Mouse (Mus musculus) liver, embryonic 16.5 days (tissue): Measurements from ENCODE around the gene Dscam. TPM values are rescaled to one million over a fixed set of nuclear protein-coding genes. Genes with fewer than 3 reads are reported as not detected.

ENCODE experiments used
- ATAC-seq: fragments of 200-750 bp; cut with Nextera tagmentation; 2 replicates; pipeline ENCODE4 v1.8.0; 2017; ENCODE audit warnings: low read depth, mild to moderate bottlenecking, moderate number of reproducible peaks, moderate library complexity
- H3K27ac ChIP-seq: fragments of 300-500 bp; sonication (generic); 2 replicates; pipeline ENCODE4 v1.5.1; 2014; ENCODE audit warnings: mild to moderate bottlenecking, low read length
- H3K27me3 ChIP-seq: fragments of 300-500 bp; sonication (generic); 2 replicates; pipeline ENCODE4 v1.6.1; 2014; ENCODE audit warnings: low read depth, low read length, mixed read lengths; ENCODE audit not compliant: control insufficient read depth, insufficient read depth
- H3K36me3 ChIP-seq: fragments of 300-500 bp; sonication (generic); 2 replicates; pipeline ENCODE4 v1.6.1; 2014; ENCODE audit warnings: mild to moderate bottlenecking; ENCODE audit not compliant: control insufficient read depth, insufficient read depth
- H3K4me1 ChIP-seq: fragments of 300-500 bp; sonication (generic); 2 replicates; pipeline ENCODE4 v1.6.1; 2014; ENCODE audit warnings: low read depth, low read length, mixed read lengths; ENCODE audit not compliant: control insufficient read depth
- H3K4me2 ChIP-seq: fragments of 300-500 bp; sonication (generic); 2 replicates; pipeline ENCODE4 v1.6.1; 2014; ENCODE audit warnings: low read depth, low read length, mixed read lengths
- H3K4me3 ChIP-seq: fragments of 300-500 bp; sonication (generic); 2 replicates; pipeline ENCODE4 v1.5.1; 2014; ENCODE audit warnings: low read depth, mild to moderate bottlenecking, low read length
- H3K9ac ChIP-seq: fragments of 300-500 bp; sonication (generic); 2 replicates; pipeline ENCODE4 v1.6.1; 2014; ENCODE audit warnings: low read depth, low read length
- H3K9me3 ChIP-seq: fragments of 300-500 bp; sonication (generic); replicated peaks from 2 replicates; pipeline ENCODE4 v1.6.1; 2016; ENCODE audit warnings: low read length; ENCODE audit not compliant: control insufficient read depth
- WGBS: fragments of 180-500 bp; shearing (Covaris S2); extraction: QIAGEN DNeasy Blood & Tissue Kit; methylation state at CpG from one replicate; pipeline ENCODE4 v1.1.7; 2014; ENCODE audit not compliant: insufficient replicate concordance; 5-methylcytosine and 5-hydroxymethylcytosine counted together
- polyA plus RNA-seq: library from polyadenylated mRNA; unstranded; fragments of >200 nt; fragmentation: Nextera tagmentation; extraction: Ambion mirVana; gene quantifications from 2 replicates; pipeline ENCODE4 v1.2.1, GENCODE M21; 2015

Dscam gene
- polyA plus RNA-seq, 1 experiment from 2014 or later: not detected

DNA sequence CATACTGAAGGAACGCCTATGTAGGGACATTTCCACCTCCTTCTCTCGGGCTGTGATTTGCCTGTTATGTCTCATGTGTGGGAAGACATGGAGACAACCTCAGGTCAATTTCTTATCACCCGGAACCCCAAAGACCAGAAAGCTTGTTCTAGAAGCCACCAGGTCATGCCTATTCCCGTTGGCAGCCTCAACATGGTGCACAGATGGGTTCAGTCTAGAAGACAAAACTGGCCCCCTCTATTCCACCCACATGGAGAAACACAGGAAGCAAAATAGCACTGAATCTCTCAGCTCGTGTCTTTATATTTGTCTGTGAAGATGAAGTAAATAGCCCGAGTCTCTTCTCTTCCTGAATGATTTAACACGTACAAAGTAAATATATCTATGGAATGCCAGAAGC is 540.3 kb downstream of the Dscam start:
- Histone ChIP-seq H3K36me3 (no peaks in the 10 kb centered on the region), H3K27ac (no peak overlapping the region), H3K4me3 (no peak overlapping the region), H3K4me2 (no peak overlapping the region), H3K9me3 (no peaks in the 10 kb centered on the region), H3K4me1 (no peaks in the 10 kb centered on the region), H3K27me3 (no peaks in the 10 kb centered on the region), H3K9ac (no peak overlapping the region)
- 52% methylated on average over 7 of the region's 7 CpGs for WGBS
- no peak for ATAC-seq

- Histone ChIP-seq H3K9ac (no peak overlapping the region), H3K27ac (no peak overlapping the region), H3K36me3 (no peaks in the 10 kb centered on the region), H3K4me2 (no peak overlapping the region), H3K4me3 (no peak overlapping the region), H3K27me3 (no peaks in the 10 kb centered on the region), H3K4me1 (no peaks in the 10 kb centered on the region), H3K9me3 (no peaks in the 10 kb centered on the region)
- ATAC-seq: no peak
- 67% methylated on average over 5 of the region's 5 CpGs for WGBS
Observed at GRCm38 (mm10) chr16:96629623-96630022, 540.9 kb downstream of the Dscam start.

DNA sequence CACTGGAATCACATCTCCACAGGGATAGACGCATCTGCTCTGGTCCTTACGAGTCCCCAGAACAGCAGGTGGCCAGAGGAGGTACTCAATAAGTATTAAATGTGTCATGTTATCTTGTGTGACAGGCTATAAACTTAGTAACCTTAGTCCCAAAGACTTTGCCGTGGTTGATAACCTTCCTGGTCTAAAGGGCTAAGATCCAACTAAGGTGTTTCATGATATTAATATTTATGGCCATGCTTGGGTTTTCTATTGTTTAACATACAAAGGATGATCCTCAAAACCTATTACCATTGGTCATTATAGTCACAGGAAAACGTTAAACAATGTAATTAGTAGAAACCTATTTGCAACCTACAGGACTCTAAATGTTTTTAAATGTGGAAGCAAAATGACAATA is 545.1 kb downstream of the Dscam start:
- WGBS: 57% methylated on average over 4 of the region's 4 CpGs
- no peak overlapping the region for H3K4me2 ChIP-seq
- no peak overlapping the region for H3K9ac ChIP-seq
- no peaks in the 10 kb centered on the region for H3K27me3 ChIP-seq
- no peaks in the 10 kb centered on the region for H3K36me3 ChIP-seq
- ATAC-seq: no peak
- no peak overlapping the region for H3K4me3 ChIP-seq
- no peak overlapping the region; the same call in 1 of the 2 replicates for H3K27ac ChIP-seq
- no peaks in the 10 kb centered on the region for H3K9me3 ChIP-seq
- H3K4me1 ChIP-seq: no peaks in the 10 kb centered on the region

- ATAC-seq: peak; percentile 41
- Histone ChIP-seq H3K4me1 (no peaks in the 10 kb centered on the region), H3K36me3 (no peaks in the 10 kb centered on the region), H3K9ac (no peak overlapping the region), H3K9me3 (no peaks in the 10 kb centered on the region), H3K27me3 (no peaks in the 10 kb centered on the region), H3K4me3 (no peak overlapping the region), H3K27ac (peak overlapping the region; percentile 6), H3K4me2 (no peak overlapping the region)
- 36% methylated on average over 7 of the region's 7 CpGs for WGBS
Observed at GRCm38 (mm10) chr16:96624570-96625411, 545.8 kb downstream of the Dscam start.

- 69% methylated on average over 6 of the region's 6 CpGs for WGBS
- no peaks in the 10 kb centered on the region for H3K36me3 ChIP-seq
- no peak overlapping the region for H3K4me3 ChIP-seq
- H3K27ac ChIP-seq: no peak overlapping the region
- no peak for ATAC-seq
- H3K27me3 ChIP-seq: no peaks in the 10 kb centered on the region
- no peak overlapping the region for H3K9ac ChIP-seq
- H3K9me3 ChIP-seq: no peaks in the 10 kb centered on the region
- H3K4me2 ChIP-seq: no peak overlapping the region
- H3K4me1 ChIP-seq: no peaks in the 10 kb centered on the region
Observed at GRCm38 (mm10) chr16:96620861-96621260, 549.7 kb downstream of the Dscam start.

GRCm38 (mm10) chr16:96620402-96620801 is 550.1 kb downstream of the Dscam start:
- Histone ChIP-seq H3K9ac (no peak overlapping the region), H3K4me2 (no peak overlapping the region), H3K36me3 (no peaks in the 10 kb centered on the region), H3K4me3 (no peak overlapping the region), H3K4me1 (no peaks in the 10 kb centered on the region), H3K27me3 (no peaks in the 10 kb centered on the region), H3K27ac (no peak overlapping the region), H3K9me3 (no peaks in the 10 kb centered on the region)
- WGBS: 78% methylated on average over 5 of the region's 5 CpGs
- no peak for ATAC-seq

GRCm38 (mm10) chr16:96617772-96618171 is 552.8 kb downstream of the Dscam start:
- no peak for ATAC-seq
- Histone ChIP-seq H3K36me3 (no peaks in the 10 kb centered on the region), H3K27ac (no peak overlapping the region), H3K4me1 (no peaks in the 10 kb centered on the region), H3K9me3 (no peaks in the 10 kb centered on the region), H3K9ac (no peak overlapping the region), H3K27me3 (no peaks in the 10 kb centered on the region), H3K4me2 (no peak overlapping the region), H3K4me3 (no peak overlapping the region)
- 52% methylated on average over 4 of the region's 4 CpGs for WGBS

GRCm38 (mm10) chr16:96613275-96613674 is 557.3 kb downstream of the Dscam start:
- Histone ChIP-seq H3K4me3 (no peak overlapping the region), H3K9ac (no peak overlapping the region), H3K27ac (no peak overlapping the region), H3K9me3 (no peaks in the 10 kb centered on the region), H3K4me2 (no peak overlapping the region), H3K27me3 (no peaks in the 10 kb centered on the region), H3K36me3 (no peaks in the 10 kb centered on the region), H3K4me1 (no peaks in the 10 kb centered on the region)
- ATAC-seq: no peak
- WGBS: 42% methylated on average over 4 of the region's 4 CpGs

DNA sequence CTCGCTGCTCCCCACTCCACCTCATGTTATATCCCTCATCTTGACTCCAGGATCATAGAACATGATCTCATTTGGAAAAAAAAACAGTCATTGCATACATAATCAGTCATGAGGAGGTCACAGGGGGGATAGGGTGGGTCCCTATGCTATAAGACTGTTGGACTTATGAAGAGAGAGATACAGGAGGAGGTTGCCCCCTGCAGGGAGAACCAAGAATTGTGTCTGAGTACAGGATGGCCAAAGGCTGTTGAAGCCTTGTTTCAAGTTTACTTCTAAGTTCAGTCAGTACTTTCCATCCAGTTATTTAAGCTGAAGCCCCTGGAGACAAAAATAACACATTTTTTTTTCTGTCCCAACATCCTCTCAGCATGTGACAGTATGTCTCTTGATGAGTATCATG is 559.7 kb downstream of the Dscam start:
- H3K27ac ChIP-seq: no peak overlapping the region
- H3K36me3 ChIP-seq: no peaks in the 10 kb centered on the region
- no peak overlapping the region for H3K4me3 ChIP-seq
- no peak for ATAC-seq
- no peaks in the 10 kb centered on the region for H3K27me3 ChIP-seq
- no peaks in the 10 kb centered on the region for H3K9me3 ChIP-seq
- no peaks in the 10 kb centered on the region for H3K4me1 ChIP-seq
- H3K4me2 ChIP-seq: no peak overlapping the region
- 75% methylated on average over 1 of the region's 1 CpGs for WGBS
- no peak overlapping the region for H3K9ac ChIP-seq
